Mouse (Mus musculus) kidney, adult 2 months (tissue): Measurements from ENCODE around the gene Rcn3. TPM values are rescaled to one million over a fixed set of nuclear protein-coding genes. Genes with fewer than 3 reads are reported as not detected.

Source experiments
- DNase-seq: peaks from one replicate; pipeline ENCODE4 v3.0.0; 2021
- H3K27ac ChIP-seq: fragments of 200-500 bp; 2 replicates; pipeline ENCODE4 v1.5.1; 2012; ENCODE audit warnings: low read depth, low read length, control low read depth, inconsistent platforms; ENCODE audit not compliant: insufficient read depth
- H3K27me3 ChIP-seq: fragments of 200-500 bp; replicated peaks from 2 replicates; pipeline ENCODE4 v1.6.1; 2012; ENCODE audit warnings: mild to moderate bottlenecking, moderate library complexity, low read length, inconsistent platforms; ENCODE audit not compliant: control insufficient read depth, insufficient read depth
- H3K36me3 ChIP-seq: fragments of 200-500 bp; 2 replicates; pipeline ENCODE4 v1.6.1; 2012; ENCODE audit warnings: mild to moderate bottlenecking, moderate library complexity, low read length, inconsistent platforms; ENCODE audit not compliant: control insufficient read depth, insufficient read depth
- H3K4me1 ChIP-seq: fragments of 200-500 bp; 2 replicates; pipeline ENCODE4 v1.6.1; 2011; ENCODE audit warnings: low read length; ENCODE audit not compliant: control insufficient read depth, insufficient read depth
- H3K4me3 ChIP-seq: fragments of 200-500 bp; 2 replicates; pipeline ENCODE4 v1.5.1; 2011; ENCODE audit warnings: mild to moderate bottlenecking, low read depth, low read length, control low read depth; ENCODE audit not compliant: insufficient read depth
- CTCF ChIP-seq: fragments of 200-500 bp; conservative IDR thresholded peaks from 2 replicates; pipeline ENCODE4 v1.5.1; 2011; ENCODE audit warnings: low read depth, mild to moderate bottlenecking, control low read depth, low read length, moderate library complexity, mixed read lengths; ENCODE audit not compliant: insufficient read depth, insufficient read length
- POLR2A ChIP-seq: fragments of 200-500 bp; IDR thresholded peaks from one replicate; pipeline ENCODE4 v1.6.1; 2011; ENCODE audit warnings: low read depth, low read length, control low read depth
- WGBS: fragments of 180-500 bp; shearing (Covaris S2); methylation state at CpG from one replicate; pipeline ENCODE4 v1.1.7; 2018; 5-methylcytosine and 5-hydroxymethylcytosine counted together
- polyA plus RNA-seq: library from polyadenylated mRNA; depleted of rRNA; stranded (reverse); fragments of >200 nt; gene quantifications from 2 replicates; pipeline ENCODE4 v1.2.3, GENCODE M21; 2012

The Rcn3 gene
- polyA plus RNA-seq, 1 experiment, result 67.0 TPM

- WGBS, result 2% methylated on average over 59 of the region's 59 CpGs
- peaks cover 20% of the 10 kb centered on the region for H3K4me1 ChIP-seq
- peak; percentile 100 for DNase-seq
- peak within 1 kb of the TSS; percentile 92 for H3K27ac ChIP-seq
- H3K27me3 ChIP-seq, result no peaks in the 10 kb centered on the region
- peaks cover 14% of the 10 kb centered on the region; the same call in 1 of the 2 replicates for H3K36me3 ChIP-seq
- peak within 1 kb of the TSS; percentile 91 for H3K4me3 ChIP-seq
- TF ChIP-seq POLR2A, result peak; percentile 66
- 0 out of 2 replicates have a peak, but pooled peaks have one; percentile 2 for TF ChIP-seq CTCF
These were observed 32.5 kb upstream of the Rcn3 start, which contains the start of gene Rps11 for GRCm38 (mm10) chr7:45124224-45125143. Gene Rps11, minus strand, starts transcription at chr7:45124439.

GRCm38 (mm10) chr7:45123186-45123570 is 31.2 kb upstream of the Rcn3 start:
- 0 out of 2 replicates have a peak overlapping the region, but pooled peaks have one; percentile 92 for H3K27ac ChIP-seq
- no peak for TF ChIP-seq POLR2A
- TF ChIP-seq CTCF, result no peak
- 10% methylated on average over 12 of the region's 12 CpGs for WGBS
- H3K36me3 ChIP-seq, result peaks cover 14% of the 10 kb centered on the region; the same call in 1 of the 2 replicates
- peaks cover 18% of the 10 kb centered on the region for H3K4me1 ChIP-seq
- peak overlapping the region; percentile 91 for H3K4me3 ChIP-seq
- H3K27me3 ChIP-seq, result no peaks in the 10 kb centered on the region
- no peak for DNase-seq

GRCm38 (mm10) chr7:45122561-45123185 is 30.7 kb upstream of the Rcn3 start:
- Histone ChIP-seq H3K36me3 (peaks cover 14% of the 10 kb centered on the region; the same call in 1 of the 2 replicates), H3K4me1 (peaks cover 18% of the 10 kb centered on the region), H3K27ac (no peak overlapping the region), H3K27me3 (no peaks in the 10 kb centered on the region), H3K4me3 (peak overlapping the region; percentile 91)
- TF ChIP-seq POLR2A (no peak), CTCF (no peak)
- WGBS, result 72% methylated on average over 15 of the region's 15 CpGs
- DNase-seq, result no peak

- Histone ChIP-seq H3K27me3 (no peaks in the 10 kb centered on the region), H3K36me3 (peaks cover 12% of the 10 kb centered on the region; the same call in 1 of the 2 replicates), H3K27ac (peak overlapping the region; percentile 40; the same call in 1 of the 2 replicates), H3K4me3 (peak overlapping the region; percentile 12; the same call in 1 of the 2 replicates), H3K4me1 (peaks cover 13% of the 10 kb centered on the region)
- no peak for DNase-seq
- TF ChIP-seq CTCF (no peak), POLR2A (no peak)
These were observed 29.9 kb upstream of the Rcn3 start for GRCm38 (mm10) chr7:45121966-45122365.

- Histone ChIP-seq H3K36me3 (peaks cover 9% of the 10 kb centered on the region; the same call in 1 of the 2 replicates), H3K27me3 (no peaks in the 10 kb centered on the region), H3K4me1 (peaks cover 11% of the 10 kb centered on the region), H3K27ac (peak overlapping the region; percentile 40; the same call in 1 of the 2 replicates), H3K4me3 (peak overlapping the region; percentile 12; the same call in 1 of the 2 replicates)
- DNase-seq, result peak; percentile 81
- peak; percentile 7 for TF ChIP-seq POLR2A
- no peak for TF ChIP-seq CTCF
- 43% methylated on average over 8 of the region's 8 CpGs for WGBS
These were observed 29.4 kb upstream of the Rcn3 start for GRCm38 (mm10) chr7:45121404-45121803.

- Histone ChIP-seq H3K27me3 (no peaks in the 10 kb centered on the region), H3K4me3 (no peak overlapping the region), H3K36me3 (peaks cover 2% of the 10 kb centered on the region; the same call in 1 of the 2 replicates), H3K4me1 (peaks cover 11% of the 10 kb centered on the region), H3K27ac (no peak overlapping the region)
- DNase-seq, result no peak
- 81% methylated on average over 5 of the region's 5 CpGs for WGBS
- TF ChIP-seq CTCF (no peak), POLR2A (no peak)
These were observed 28.0 kb upstream of the Rcn3 start for GRCm38 (mm10) chr7:45119780-45120709.
